Mouse (Mus musculus): Measurements from ENCODE around the gene Fgf2. TPM values are rescaled to one million over a fixed set of nuclear protein-coding genes. Genes with fewer than 3 reads are reported as not detected.

Fgf2 gene
- total and polyA plus RNA-seq, 3 experiments, result 0.15 to 0.53 TPM; not detected in 1

DNA sequence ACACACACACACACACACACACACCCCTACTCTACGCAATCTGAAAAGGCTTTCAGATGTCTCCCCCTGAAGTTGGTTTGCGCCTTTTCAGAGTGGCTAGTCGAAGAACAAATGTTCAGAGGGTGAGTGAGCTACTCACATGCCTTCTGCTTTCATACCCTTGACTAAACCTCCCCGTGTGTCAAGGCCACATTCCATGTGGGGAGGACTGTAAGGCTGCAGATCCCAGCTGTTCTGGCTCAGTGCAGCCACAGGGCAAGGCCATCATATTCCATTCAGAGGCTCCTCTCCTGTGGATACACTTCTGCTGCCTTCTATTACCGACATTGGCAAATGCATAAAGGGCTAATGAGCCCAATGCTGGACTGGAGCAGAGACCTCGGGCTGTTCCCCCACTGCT, 30.3 kb downstream of the Fgf2 start:
- no peak overlapping the region for H3K4me3 ChIP-seq (ENCODE audit: control insufficient read depth in 1 of 2, insufficient read depth in 1 of 2, low read depth in 2 of 2, low read length in 2 of 2)
- no peak overlapping the region for H3K9ac ChIP-seq (ENCODE audit: control insufficient read depth, low read depth, low read length, poor library complexity, severe bottlenecking)
- DNase-seq (ENCODE audit: low read depth, low spot score), result no peak
- no peaks in the 10 kb centered on the region; a peak in 1 of 4 replicates for H3K27me3 ChIP-seq (ENCODE audit: control insufficient read depth in 1 of 2, insufficient read depth in 2 of 2, low read length in 2 of 2)
- H3K79me2 ChIP-seq (ENCODE audit: control insufficient read depth, insufficient read depth, low read length, poor library complexity), result no peaks in the 10 kb centered on the region
- H3K9me3 ChIP-seq (replicated peaks; ENCODE audit: insufficient read depth, low read length), result no peaks in the 10 kb centered on the region
- no peaks in the 10 kb centered on the region for H3K4me1 ChIP-seq (ENCODE audit: control insufficient read depth in 1 of 2, insufficient read depth in 2 of 2, low read length in 2 of 2)
- no peak overlapping the region for H3K27ac ChIP-seq (ENCODE audit: control insufficient read depth, low read depth, low read length)
- no peak for TF ChIP-seq NELFE (IDR thresholded peaks at IDR 0.05; ENCODE audit: low read depth, low read length)
- TF ChIP-seq E2F4 (IDR thresholded peaks at IDR 0.05; ENCODE audit: borderline replicate concordance, low read depth, low read length), result no peak
- TF ChIP-seq ZC3H11A (IDR thresholded peaks at IDR 0.05; ENCODE audit: low read depth, low read length), result no peak
- no peak for TF ChIP-seq ZMIZ1 (IDR thresholded peaks at IDR 0.05; ENCODE audit: low read depth, low read length)
- TF ChIP-seq USF1 (IDR thresholded peaks at IDR 0.05; ENCODE audit: low read depth, low read length), result no peak
- no peak for TF ChIP-seq SMC3 (IDR thresholded peaks at IDR 0.05; ENCODE audit: low read depth, low read length)
- no peak for TF ChIP-seq MEF2A (IDR thresholded peaks at IDR 0.05; ENCODE audit: extremely low read depth, insufficient replicate concordance, low read depth, low read length, poor library complexity, severe bottlenecking)
- TF ChIP-seq SIN3A (IDR thresholded peaks at IDR 0.05; ENCODE audit: low read length), result no peak
- TF ChIP-seq TAL1 (IDR thresholded peaks at IDR 0.05; ENCODE audit: low read length), result no peak
- no peak for TF ChIP-seq BHLHE40 (IDR thresholded peaks at IDR 0.05; ENCODE audit: borderline replicate concordance, low read depth, low read length)
- no peak for TF ChIP-seq MYB (IDR thresholded peaks at IDR 0.05; ENCODE audit: low read depth, low read length)
- no peak for TF ChIP-seq MYC (IDR thresholded peaks at IDR 0.05; ENCODE audit: low read depth, low read length)
- no peak for TF ChIP-seq CHD1 (IDR thresholded peaks at IDR 0.05; ENCODE audit: low read depth, low read length)
- TF ChIP-seq MAFK (IDR thresholded peaks at IDR 0.05; ENCODE audit: borderline replicate concordance, low read depth, low read length), result no peak
- no peak for TF ChIP-seq MXI1 (IDR thresholded peaks at IDR 0.05; ENCODE audit: low read depth, low read length)
- H3K36me3 ChIP-seq (ENCODE audit: control insufficient read depth in 1 of 2, insufficient read depth in 2 of 2, low read length in 2 of 2), result no peaks in the 10 kb centered on the region

DNA sequence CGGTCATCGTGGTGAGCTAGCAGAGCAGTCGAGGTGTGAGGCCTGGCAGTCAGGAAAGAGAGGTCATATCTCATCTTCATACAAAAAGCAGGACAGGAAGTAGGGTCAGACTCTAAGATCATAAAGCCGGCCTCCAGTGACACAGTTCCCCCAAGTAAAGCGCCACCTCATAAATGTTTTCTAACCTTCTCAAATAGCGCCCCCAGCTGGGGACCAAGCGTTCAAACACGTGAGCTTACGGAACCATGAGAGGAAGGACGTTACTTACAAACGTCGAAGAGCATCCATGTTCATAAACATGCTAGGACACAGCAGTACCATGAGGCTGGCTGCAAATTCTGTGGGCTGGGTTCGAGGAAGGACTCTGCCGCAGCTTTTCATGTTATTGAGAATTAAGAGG, 31.1 kb downstream of the Fgf2 start:
- Histone ChIP-seq H3K9ac (ENCODE audit: control insufficient read depth, low read depth, low read length, poor library complexity, severe bottlenecking) (no peak overlapping the region), H3K27ac (ENCODE audit: control insufficient read depth, low read depth, low read length) (no peak overlapping the region), H3K36me3 (ENCODE audit: control insufficient read depth in 1 of 2, insufficient read depth in 2 of 2, low read length in 2 of 2) (no peaks in the 10 kb centered on the region), H3K9me3 (replicated peaks; ENCODE audit: insufficient read depth, low read length) (no peaks in the 10 kb centered on the region), H3K4me1 (ENCODE audit: control insufficient read depth in 1 of 2, insufficient read depth in 2 of 2, low read length in 2 of 2) (no peaks in the 10 kb centered on the region), H3K79me2 (ENCODE audit: control insufficient read depth, insufficient read depth, low read length, poor library complexity) (no peaks in the 10 kb centered on the region), H3K27me3 (ENCODE audit: control insufficient read depth in 1 of 2, insufficient read depth in 2 of 2, low read length in 2 of 2) (no peaks in the 10 kb centered on the region), H3K4me3 (ENCODE audit: control insufficient read depth in 1 of 2, insufficient read depth in 1 of 2, low read depth in 2 of 2, low read length in 2 of 2) (no peak overlapping the region)
- TF ChIP-seq RAD21 (IDR thresholded peaks at IDR 0.05; ENCODE audit: low read depth, low read length), result peak; percentile 55
- TF ChIP-seq POLR2AphosphoS2 (IDR thresholded peaks at IDR 0.05; ENCODE audit: low read length), result no peak
- peak; percentile 26 to 57 (median 45); a peak in 4 of 6 replicates for TF ChIP-seq CTCF (IDR thresholded peaks at IDR 0.05 in 2 of 3, conservative IDR thresholded peaks at IDR 0.05 in 1 of 3; ENCODE audit: control insufficient read depth in 1 of 3, insufficient read depth in 1 of 3, low read depth in 2 of 3, low read length in 3 of 3, poor library complexity in 1 of 3, severe bottlenecking in 1 of 3)
- TF ChIP-seq MEF2A (IDR thresholded peaks at IDR 0.05; ENCODE audit: extremely low read depth, insufficient replicate concordance, low read depth, low read length, poor library complexity, severe bottlenecking), result no peak
- TF ChIP-seq ZC3H11A (IDR thresholded peaks at IDR 0.05; ENCODE audit: low read depth, low read length), result peak; percentile 35
- peak; percentile 58 for TF ChIP-seq SMC3 (IDR thresholded peaks at IDR 0.05; ENCODE audit: low read depth, low read length)
- DNase-seq (ENCODE audit: low read depth, low spot score), result peak; percentile 58

Measured in MEL (cell line).